Mouse (Mus musculus): ENCODE measurements around the gene Grin1. TPM values are rescaled to one million over a fixed set of nuclear protein-coding genes. Genes with fewer than 3 reads are reported as not detected.

Gene Grin1
- polyA plus RNA-seq (2017; shearing (Covaris generic)), result not detected

GRCm38 (mm10) chr2:25318971-25319773 is at the start of gene Grin1:
Gene Grin1, minus strand, starts transcription at chr2:25319187.

GRCm38 (mm10) chr2:25365091-25365761 is 46.2 kb upstream of the Grin1 start, which contains the start of gene Uap1l1:
Gene Uap1l1, minus strand, starts transcription at chr2:25365682.

GRCm38 (mm10) chr2:25356208-25357079 is 37.5 kb upstream of the Grin1 start, which contains the start of gene Dpp7:
Gene Dpp7, minus strand, starts transcription at chr2:25356359.

GRCm38 (mm10) chr2:25332286-25333160 is 13.5 kb upstream of the Grin1 start, which contains the start of gene Man1b1:
Gene Man1b1, plus strand, starts transcription at chr2:25332338.

GRCm38 (mm10) chr2:25289651-25290050 is 29.3 kb downstream of the Grin1 start, which contains the start of gene Lrrc26:
Gene Lrrc26, plus strand, starts transcription at chr2:25289915.

GRCm38 (mm10) chr2:25287927-25288649 is 30.9 kb downstream of the Grin1 start, which contains the start of gene Tmem210:
Gene Tmem210, plus strand, starts transcription at chr2:25288145.

GRCm38 (mm10) chr2:25271827-25272511 is 47.0 kb downstream of the Grin1 start, which contains the start of the genes Ssna1 and Anapc2:
Gene Ssna1, minus strand, starts transcription at chr2:25272438.
Gene Anapc2, plus strand, starts transcription at chr2:25272478.

GRCm38 (mm10) chr2:25262291-25262767 is 56.7 kb downstream of the Grin1 start, which contains the start of gene Tprn:
Gene Tprn, plus strand, starts transcription at chr2:25262618.

GRCm38 (mm10) chr2:25255284-25255779 is 63.7 kb downstream of the Grin1 start, which contains the start of gene Tmem203:
Gene Tmem203, plus strand, starts transcription at chr2:25255439.

GRCm38 (mm10) chr2:25246183-25247072 is 72.6 kb downstream of the Grin1 start, which contains the start of gene AL732309.1:
Gene AL732309.1, minus strand, starts transcription at chr2:25246863.

GRCm38 (mm10) chr2:25242101-25242506 is 76.9 kb downstream of the Grin1 start, which contains the start of the genes Rnf208 and Cysrt1:
Gene Rnf208, plus strand, starts transcription at chr2:25242255.
Gene Cysrt1, minus strand, starts transcription at chr2:25242452.

Other genes with a start within 250 kb of the Grin1 start
- not detected for gene Entpd8, start 238.9 kb downstream of the Grin1 start, polyA plus RNA-seq (2017; shearing (Covaris generic))
- gene Noxa1, start 224.0 kb downstream of the Grin1 start, polyA plus RNA-seq (2017; shearing (Covaris generic)), result 0.24 TPM
- gene Nrarp, start 138.4 kb downstream of the Grin1 start, polyA plus RNA-seq (2017; shearing (Covaris generic)), result 8.6 TPM
- 32.6 TPM for gene Tor4a, start 122.3 kb downstream of the Grin1 start, polyA plus RNA-seq (2017; shearing (Covaris generic))
- gene Nelfb, start 107.7 kb downstream of the Grin1 start, polyA plus RNA-seq (2017; shearing (Covaris generic)), result 86.6 TPM
- 0.68 TPM for gene Stpg3, start 104.5 kb downstream of the Grin1 start, polyA plus RNA-seq (2017; shearing (Covaris generic))
- not detected for gene Fam166a, start 100.4 kb downstream of the Grin1 start, polyA plus RNA-seq (2017; shearing (Covaris generic))
- 119 TPM for gene Tubb4b, start 94.5 kb downstream of the Grin1 start, polyA plus RNA-seq (2017; shearing (Covaris generic))
- gene Slc34a3, start 84.8 kb downstream of the Grin1 start, polyA plus RNA-seq (2017; shearing (Covaris generic)), result not detected
- gene Rnf224, start 82.4 kb downstream of the Grin1 start, polyA plus RNA-seq (2017; shearing (Covaris generic)), result not detected
- not detected for gene Rnf208, start 76.9 kb downstream of the Grin1 start, polyA plus RNA-seq (2017; shearing (Covaris generic))
- not detected for gene Cysrt1, start 76.7 kb downstream of the Grin1 start, polyA plus RNA-seq (2017; shearing (Covaris generic))
- 5.2 TPM for gene AL732309.1, start 72.3 kb downstream of the Grin1 start, polyA plus RNA-seq (2017; shearing (Covaris generic))
- 13.5 TPM for gene Tmem203, start 63.7 kb downstream of the Grin1 start, polyA plus RNA-seq (2017; shearing (Covaris generic))
- 25.6 TPM for gene Tprn, start 56.6 kb downstream of the Grin1 start, polyA plus RNA-seq (2017; shearing (Covaris generic))
- 64.4 TPM for gene Ssna1, start 46.7 kb downstream of the Grin1 start, polyA plus RNA-seq (2017; shearing (Covaris generic))
- gene Anapc2, start 46.7 kb downstream of the Grin1 start, polyA plus RNA-seq (2017; shearing (Covaris generic)), result 76.4 TPM
- gene Tmem210, start 31.0 kb downstream of the Grin1 start, polyA plus RNA-seq (2017; shearing (Covaris generic)), result 0.91 TPM
- gene Lrrc26, start 29.3 kb downstream of the Grin1 start, polyA plus RNA-seq (2017; shearing (Covaris generic)), result not detected
- gene Man1b1, start 13.2 kb upstream of the Grin1 start, polyA plus RNA-seq (2017; shearing (Covaris generic)), result 25.5 TPM
- gene Dpp7, start 37.2 kb upstream of the Grin1 start, polyA plus RNA-seq (2017; shearing (Covaris generic)), result 12.7 TPM
- gene Uap1l1, start 46.5 kb upstream of the Grin1 start, polyA plus RNA-seq (2017; shearing (Covaris generic)), result 23.4 TPM
- gene Sapcd2, start 53.1 kb upstream of the Grin1 start, polyA plus RNA-seq (2017; shearing (Covaris generic)), result not detected
- not detected for gene Entpd2, start 76.7 kb upstream of the Grin1 start, polyA plus RNA-seq (2017; shearing (Covaris generic))
- gene Npdc1, start 80.2 kb upstream of the Grin1 start, polyA plus RNA-seq (2017; shearing (Covaris generic)), result 2.1 TPM
- gene Fut7, start 104.1 kb upstream of the Grin1 start, polyA plus RNA-seq (2017; shearing (Covaris generic)), result 0.26 TPM
- 51.3 TPM for gene Abca2, start 109.5 kb upstream of the Grin1 start, polyA plus RNA-seq (2017; shearing (Covaris generic))
- gene Clic3, start 137.7 kb upstream of the Grin1 start, polyA plus RNA-seq (2017; shearing (Covaris generic)), result 1.0 TPM
- 50.2 TPM for gene Paxx, start 141.9 kb upstream of the Grin1 start, polyA plus RNA-seq (2017; shearing (Covaris generic))
- gene Ptgds, start 150.9 kb upstream of the Grin1 start, polyA plus RNA-seq (2017; shearing (Covaris generic)), result not detected
- gene Lcn12, start 174.7 kb upstream of the Grin1 start, polyA plus RNA-seq (2017; shearing (Covaris generic)), result not detected
- 71.7 TPM for gene Fbxw5, start 181.6 kb upstream of the Grin1 start, polyA plus RNA-seq (2017; shearing (Covaris generic))
- gene C8g, start 182.5 kb upstream of the Grin1 start, polyA plus RNA-seq (2017; shearing (Covaris generic)), result 4.6 TPM
- 81.5 TPM for gene Traf2, start 227.8 kb upstream of the Grin1 start, polyA plus RNA-seq (2017; shearing (Covaris generic))
- 237 TPM for gene Edf1, start 238.7 kb upstream of the Grin1 start, polyA plus RNA-seq (2017; shearing (Covaris generic))